Mouse (Mus musculus) stomach, postnatal 0 days (tissue): ENCODE data around the gene Gm38100.

Experiments
- CTCF ChIP-seq: IDR thresholded peaks from 2 replicates; pipeline ENCODE4 v1.5.1; 2016; ENCODE audit warnings: antibody characterized with exemption, low read depth, mild to moderate bottlenecking, moderate library complexity
- EP300 ChIP-seq: optimal IDR thresholded peaks from 2 replicates; pipeline ENCODE3; 2016; ENCODE audit warnings: antibody characterized with exemption

DNA sequence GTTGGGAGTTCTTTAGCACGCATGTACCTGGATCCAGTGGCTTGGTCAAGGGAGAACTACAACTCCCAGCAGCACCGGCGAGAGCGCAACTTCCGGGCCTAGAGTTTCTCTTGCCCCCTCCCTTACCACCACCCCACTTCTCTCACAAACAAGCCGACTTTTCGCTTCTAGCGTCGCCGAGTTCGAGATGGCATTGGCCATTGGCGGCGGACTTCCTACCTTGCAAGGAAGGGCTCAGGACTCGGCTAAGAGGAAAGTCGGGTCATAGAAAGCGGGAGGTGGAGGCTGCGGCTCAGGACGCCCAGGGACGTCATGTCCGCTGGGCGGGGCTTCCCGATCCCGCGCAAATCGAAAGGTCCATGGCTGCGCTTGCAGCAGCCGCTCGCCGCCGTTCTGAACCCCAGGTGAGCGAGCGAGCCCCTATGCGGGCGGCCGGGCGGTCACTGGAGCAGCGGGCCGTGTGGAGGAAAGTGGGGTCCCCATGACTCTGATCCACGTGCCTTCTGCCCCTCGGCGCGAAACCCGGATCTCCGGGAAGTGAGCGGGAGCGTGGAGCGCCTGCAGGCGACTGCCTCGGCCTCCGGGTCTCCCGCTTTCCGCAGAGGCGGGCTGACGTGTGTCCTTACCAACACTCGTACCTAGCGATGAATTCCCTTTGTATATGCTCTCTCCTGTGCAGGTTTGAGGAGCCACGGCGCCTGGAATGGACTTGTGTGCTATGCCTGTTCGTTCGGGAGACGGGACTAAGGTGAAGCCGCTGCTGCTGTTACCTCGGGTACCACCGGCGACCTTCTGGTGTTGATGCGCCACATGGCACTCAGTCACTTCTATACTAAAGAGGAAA lies 39.5 kb upstream of the Gm38100 start, which contains the start of gene Exo1:
- TF ChIP-seq CTCF = no peak
- no peak for TF ChIP-seq EP300
